Mouse (Mus musculus) hematopoietic stem cell, adult 5-6 weeks (primary cell): Measurements from ENCODE around the gene Zbtb14. TPM values are rescaled to one million over a fixed set of nuclear protein-coding genes. Genes with fewer than 3 reads are reported as not detected.
A peak's percentile ranks its signal among the peaks of the same experiment; 100 is the strongest.

Experiments
- ATAC-seq, 2 experiments: fragments of 125-278 bp in 1 of 2; replicated peaks in 1 of 2; 2 replicates each; pipeline ENCODE4 v1.8.0; 2016 to 2017; ENCODE audit warnings: inconsistent platforms in 2 of 2, mild to moderate bottlenecking in 2 of 2, moderate number of reproducible peaks in 2 of 2, low read depth in 1 of 2, moderate TSS enrichment in 1 of 2; ENCODE audit not compliant: low FRiP score in 2 of 2, poor library complexity in 2 of 2, severe bottlenecking in 2 of 2, insufficient read depth in 1 of 2, low TSS enrichment in 1 of 2
- total RNA-seq: library from RNA; stranded (forward); fragments of 172-1452, 232-1000 nt; gene quantifications from 2 replicates; pipeline ENCODE4 v1.2.3, GENCODE M21; 2017

The Zbtb14 gene
- total RNA-seq, 1 experiment from 2014 or later = 44.7 TPM

DNA sequence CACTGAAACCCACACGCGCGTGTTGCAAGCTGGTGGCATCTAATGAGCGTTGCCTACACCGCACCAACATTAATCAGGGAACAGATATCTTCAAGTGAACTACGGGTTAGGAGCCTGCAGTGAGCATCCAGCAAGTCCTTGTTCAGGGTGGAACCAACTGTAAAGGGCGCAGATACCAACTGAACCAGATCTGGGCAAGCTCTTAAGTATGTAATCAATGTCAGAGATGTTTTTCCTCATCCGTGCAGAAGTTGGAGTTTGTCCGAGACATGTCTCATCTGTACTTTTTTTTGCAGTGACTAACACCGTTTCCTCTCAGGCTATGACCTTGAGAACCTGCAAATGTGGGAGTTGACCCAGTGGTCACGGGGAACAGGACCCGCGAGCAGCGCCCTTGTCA, 55.6 kb downstream of the Zbtb14 start:
- no peak for ATAC-seq

DNA sequence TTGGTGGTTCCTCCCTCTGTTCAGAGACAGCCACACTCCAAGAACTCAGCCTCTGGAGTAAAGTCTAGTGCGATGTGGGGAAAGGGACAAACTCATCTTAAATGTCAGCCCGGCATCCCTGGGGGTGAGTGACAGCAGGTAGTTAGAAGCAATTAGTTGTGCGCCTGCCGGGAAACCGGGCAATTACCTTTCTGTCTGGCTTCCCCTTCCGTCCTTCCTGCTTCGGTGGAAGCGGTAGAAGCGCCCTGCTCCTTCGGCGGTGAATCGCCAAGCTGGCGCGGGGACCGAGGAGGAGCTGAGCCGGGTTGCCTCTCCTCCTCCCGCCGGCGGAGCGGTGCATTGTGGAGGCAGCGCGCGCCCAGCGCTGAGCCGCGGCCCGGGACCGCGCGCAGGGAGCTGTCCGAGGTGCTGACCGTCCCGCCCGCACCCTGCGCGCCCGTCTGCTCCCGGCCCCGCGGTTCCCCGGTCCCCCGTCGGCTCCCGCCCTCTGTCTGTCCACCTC, 56.2 kb downstream of the Zbtb14 start, which contains the start of gene Akain1:
Akain1 (plus strand) TSS at position 337 of the 502 bp plus-strand sequence.
- peak; percentile 93 to 94 for ATAC-seq

DNA sequence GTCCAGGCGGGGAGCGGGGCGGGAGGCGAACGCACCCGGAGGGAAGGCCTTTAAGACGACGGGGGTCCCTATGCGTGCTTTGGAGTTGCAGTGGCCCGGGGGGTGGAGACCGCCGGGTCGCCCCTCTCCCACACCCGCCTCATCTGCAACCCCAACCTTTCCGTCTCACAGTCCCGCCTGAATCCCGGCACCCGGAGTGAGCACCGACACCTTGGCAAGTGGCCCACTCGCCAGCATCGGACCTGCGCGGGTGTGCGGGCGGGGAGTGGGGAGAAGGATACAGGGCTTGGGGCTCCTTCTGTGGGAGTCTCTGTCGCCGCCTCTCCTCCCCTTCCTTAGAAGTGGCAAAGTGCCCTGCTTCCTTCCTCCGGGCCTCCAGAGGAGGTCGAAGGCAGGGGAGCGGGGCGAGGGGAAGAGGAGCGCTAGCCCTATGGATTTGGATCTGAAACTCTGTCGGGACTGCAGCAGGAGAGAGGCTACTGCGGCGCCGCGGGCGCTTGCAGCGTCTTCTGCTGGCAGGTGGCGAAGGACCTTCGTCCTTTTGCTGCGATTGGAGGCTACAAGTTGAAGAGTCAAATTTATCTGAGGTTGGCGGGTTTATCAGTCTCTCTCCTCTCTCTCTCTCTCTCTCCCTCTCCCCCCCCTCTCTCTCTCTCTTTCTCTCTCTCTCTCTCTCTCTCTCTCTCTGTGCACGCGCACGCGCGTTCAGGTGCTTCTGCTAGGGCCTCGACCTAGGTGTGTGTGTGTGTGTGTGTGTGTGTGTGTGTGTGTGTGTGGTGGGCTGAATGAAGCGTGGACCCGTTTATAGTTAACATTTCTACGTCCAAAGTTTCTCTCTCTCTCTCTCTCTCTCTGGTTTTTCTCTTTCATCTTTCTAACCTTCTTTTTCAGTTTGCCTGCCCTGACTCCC, 57.0 kb downstream of the Zbtb14 start:
- peak in 1 of 2 experiments; percentile 11; a peak in 1 of 4 replicates for ATAC-seq

Other genes starting within 250 kb of the Zbtb14 start
- gene Akain1, start 56.3 kb downstream of the Zbtb14 start, total RNA-seq = not detected in 2 replicates